Mouse (Mus musculus): Measurements from ENCODE around the gene Map1b.

GRCm38 (mm10) chr13:99496106-99496505, 20.2 kb downstream of the Map1b start:
- TF ChIP-seq CTCF (IDR thresholded peaks at IDR 0.05) (peak; percentile 60), POLR2A (IDR thresholded peaks at IDR 0.05; ENCODE audit: insufficient read depth, low read depth, low read length) (no peak), EP300 (IDR thresholded peaks at IDR 0.05; ENCODE audit: insufficient read depth, low read depth, low read length) (no peak)

Measured in heart, adult 2 months (tissue).